Mouse (Mus musculus): ENCODE results near the gene Rhot2.
A peak's percentile ranks its signal among the peaks of the same experiment; 100 is the strongest.

The Rhot2 gene

DNA sequence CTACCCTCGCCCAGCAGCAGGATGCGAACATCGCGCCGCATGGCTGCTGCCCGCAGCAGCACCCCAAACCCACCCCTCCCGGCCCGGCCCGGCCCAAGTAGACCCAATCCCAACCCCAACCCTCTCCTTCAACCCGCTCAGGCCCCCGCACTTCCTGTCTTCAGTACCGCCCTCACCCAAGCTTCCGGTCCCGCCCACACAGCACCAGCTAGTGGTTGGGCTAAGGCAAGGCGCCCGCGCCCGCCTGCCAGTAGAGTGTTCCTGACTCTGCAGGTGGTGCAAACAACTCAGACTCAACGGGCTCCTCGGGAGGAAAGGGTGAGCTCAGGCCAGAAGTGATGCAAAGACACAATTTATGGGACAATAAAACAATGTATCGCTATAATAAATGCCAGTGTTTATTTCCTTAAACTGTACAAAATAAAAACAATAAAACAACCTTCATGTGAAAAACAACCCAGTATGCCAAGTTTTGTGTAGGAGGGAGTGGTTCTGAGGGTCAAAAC is at the start of gene Rhot2:
Rhot2 (minus strand) TSS at position 456 of the 506 bp plus-strand sequence.
- DNase-seq (ENCODE audit: low spot score): peak; percentile 95

DNA sequence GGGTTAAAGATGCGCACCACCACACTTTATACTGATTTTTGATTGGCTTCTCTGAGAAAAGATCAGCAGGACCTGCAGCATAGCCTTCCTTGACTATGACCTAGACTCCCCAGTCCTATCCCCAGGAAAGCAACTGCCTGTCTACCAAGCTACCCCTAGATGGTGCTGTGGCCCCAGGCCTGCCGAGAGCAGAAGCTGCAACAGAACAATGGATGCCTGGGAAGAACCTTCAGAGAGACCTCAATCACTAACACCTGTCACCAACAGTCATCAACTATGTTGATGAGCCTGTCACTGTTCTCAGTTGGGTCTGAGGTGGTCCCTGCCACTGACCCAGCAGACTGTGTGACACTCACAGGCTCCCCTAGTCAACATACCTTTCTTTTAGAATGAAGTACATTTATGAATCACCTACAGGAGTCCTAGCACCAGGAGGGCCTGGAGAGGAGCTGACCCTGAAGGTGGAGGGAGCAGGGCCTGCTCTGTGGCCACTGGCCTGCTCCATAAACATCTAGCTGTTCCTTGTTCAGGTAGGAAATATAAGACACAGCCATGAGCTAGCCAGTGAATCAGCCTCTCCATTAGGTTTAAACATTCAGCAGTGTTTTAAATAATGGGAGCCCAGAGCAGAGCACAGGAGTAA is 49.4 kb upstream of the Rhot2 start:
- DNase-seq (ENCODE audit: low spot score): peak; percentile 90

GRCm38 (mm10) chr17:25888837-25889236 is 44.2 kb upstream of the Rhot2 start:
- no peak for DNase-seq (ENCODE audit: low spot score)

GRCm38 (mm10) chr17:25887467-25887866 is 42.8 kb upstream of the Rhot2 start:
- DNase-seq (ENCODE audit: low spot score): no peak

DNA sequence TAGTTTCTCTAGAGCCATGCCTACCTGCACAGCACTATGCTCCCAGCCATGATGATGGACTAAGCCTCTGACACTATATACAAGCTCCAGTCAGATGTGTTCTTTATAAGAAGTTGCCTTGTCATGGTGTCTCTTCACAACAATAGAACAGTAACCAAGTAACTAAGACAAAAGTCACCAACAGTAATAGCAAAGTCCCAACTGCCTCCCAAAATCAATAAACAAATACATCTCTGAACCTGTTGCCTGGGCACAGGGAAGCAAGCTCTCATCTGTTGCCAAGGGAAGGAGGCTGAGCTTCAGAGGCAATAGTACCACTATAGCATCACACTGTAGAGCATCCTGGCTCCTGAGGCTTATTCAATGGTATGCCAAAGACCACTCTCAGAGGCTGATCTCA is 42.2 kb upstream of the Rhot2 start:
- no peak for DNase-seq (ENCODE audit: low spot score)

DNA sequence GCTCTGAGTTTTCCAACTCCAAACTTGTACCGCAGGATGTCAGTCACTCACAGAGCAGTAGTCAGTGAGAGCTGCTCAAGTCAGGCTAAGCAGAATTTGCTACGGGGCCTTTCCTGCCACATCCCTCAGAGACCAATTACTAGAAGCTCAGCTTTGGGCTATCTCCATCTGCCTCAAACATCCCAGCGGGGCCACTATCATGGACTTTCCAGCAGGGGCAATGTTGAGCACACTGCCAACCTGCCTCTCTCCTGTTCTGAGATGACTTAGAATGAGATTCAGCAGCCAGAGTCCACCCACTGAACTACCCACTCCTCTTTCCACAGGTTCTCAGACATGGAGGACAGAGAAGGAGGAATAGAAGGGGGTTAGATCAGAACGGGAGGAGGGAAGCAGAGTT is 41.0 kb upstream of the Rhot2 start:
- DNase-seq (ENCODE audit: low spot score): peak; percentile 65

- no peak for DNase-seq (ENCODE audit: low spot score)
Measured at GRCm38 (mm10) chr17:25883824-25884223, 39.2 kb upstream of the Rhot2 start.

DNA sequence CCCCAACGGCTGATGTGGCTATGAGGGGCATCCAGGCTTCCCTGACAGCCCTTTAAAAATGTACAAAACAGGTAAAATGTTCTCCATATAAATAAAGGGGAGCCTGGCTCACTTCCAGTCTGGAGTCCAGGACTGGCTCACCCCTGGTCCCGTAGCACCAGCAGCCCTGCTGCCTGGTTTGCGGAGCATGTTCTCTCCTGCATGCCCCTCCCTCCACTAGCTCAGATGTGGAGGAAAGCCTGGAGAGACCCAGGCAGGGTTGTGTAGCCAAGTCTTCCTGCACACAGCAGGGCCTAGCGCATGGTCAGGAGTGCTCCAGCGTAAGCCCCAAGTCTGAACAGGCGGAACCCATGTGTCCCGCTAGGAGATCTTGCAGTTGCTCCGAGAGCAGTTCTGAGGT is 38.6 kb upstream of the Rhot2 start:
- no peak for DNase-seq (ENCODE audit: low spot score)

DNA sequence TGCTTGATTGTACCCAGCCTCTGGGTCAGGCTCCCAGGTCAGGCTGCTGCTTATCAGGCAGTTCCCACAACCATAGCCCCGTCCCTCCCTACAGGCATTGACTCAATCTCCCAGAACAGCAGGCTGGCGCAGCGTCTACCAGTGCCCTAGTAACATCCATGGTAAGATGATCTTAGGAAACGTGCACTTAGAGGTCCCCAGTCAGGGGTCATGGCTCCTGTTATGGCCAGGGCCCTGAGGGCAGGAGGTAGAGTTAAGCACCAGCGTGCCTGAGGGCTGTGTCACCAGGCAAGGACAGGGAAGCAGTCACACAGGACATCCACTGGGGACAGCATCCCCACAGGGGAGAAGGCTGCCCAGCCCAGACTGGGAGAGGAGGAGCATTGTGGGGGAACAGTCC is 37.7 kb upstream of the Rhot2 start:
- no peak for DNase-seq (ENCODE audit: low spot score)

GRCm38 (mm10) chr17:25881691-25882090 is 37.0 kb upstream of the Rhot2 start:
- no peak for DNase-seq (ENCODE audit: low spot score)

DNA sequence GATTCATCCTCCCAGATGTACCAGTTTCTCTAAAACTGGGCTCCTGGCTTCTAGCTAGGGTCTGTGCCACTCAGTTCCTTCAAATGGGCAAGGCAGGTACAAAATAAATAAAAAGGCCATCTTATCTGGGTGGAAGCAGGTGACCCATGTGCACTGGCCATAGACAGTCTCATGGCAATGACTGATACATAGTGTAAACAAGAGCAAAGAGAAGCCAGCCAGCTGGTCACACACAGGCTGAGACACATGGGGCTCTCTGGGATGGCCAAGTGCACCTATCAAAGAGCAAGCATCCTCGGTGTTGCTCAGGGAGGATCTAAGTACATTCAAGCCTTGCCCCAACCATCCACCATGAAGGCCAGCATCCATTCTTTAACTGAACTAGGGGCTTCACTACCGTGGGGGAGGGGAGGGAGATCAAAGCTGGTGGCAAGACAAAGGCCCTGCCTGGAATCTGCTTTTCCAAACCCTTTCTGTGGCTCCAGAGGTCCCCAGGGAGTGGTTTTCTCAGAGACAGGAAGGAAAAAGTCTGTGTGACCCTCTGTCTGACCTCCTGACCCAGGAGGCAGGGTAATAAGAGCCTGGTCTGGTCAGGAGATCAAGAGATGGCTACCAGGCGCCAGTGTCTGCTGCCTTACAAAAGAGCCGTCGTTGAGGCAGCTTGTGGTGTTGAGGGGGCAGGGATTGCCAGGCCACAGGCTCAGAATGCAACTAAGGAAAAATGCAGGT is 36.4 kb upstream of the Rhot2 start:
- no peak for DNase-seq (ENCODE audit: low spot score)

- no peak for DNase-seq (ENCODE audit: low spot score)
Measured at GRCm38 (mm10) chr17:25880196-25880910, 35.7 kb upstream of the Rhot2 start, which contains the start of gene Wfikkn1. Gene Wfikkn1, minus strand, starts transcription at chr17:25880858.

DNA sequence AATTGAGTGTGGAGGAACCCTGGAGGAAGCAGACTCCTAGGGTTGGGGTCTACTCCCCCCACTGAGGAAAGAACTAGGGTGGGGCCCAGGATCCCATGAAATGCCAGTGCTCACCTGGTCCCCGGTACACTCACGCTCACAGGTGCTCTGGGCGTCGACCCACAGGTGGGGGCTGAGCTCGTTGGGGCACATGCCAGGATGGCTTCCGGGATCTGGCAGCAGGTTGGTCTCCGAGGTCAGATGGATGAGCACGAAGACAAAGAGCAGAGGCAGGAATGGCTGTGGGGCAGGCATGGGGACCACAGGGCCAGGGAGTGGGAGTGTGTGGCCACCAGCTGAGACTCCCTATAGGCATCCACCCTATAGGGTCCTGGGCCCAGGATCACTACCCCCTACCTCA is 35.1 kb upstream of the Rhot2 start:
- DNase-seq (ENCODE audit: low spot score): no peak

DNA sequence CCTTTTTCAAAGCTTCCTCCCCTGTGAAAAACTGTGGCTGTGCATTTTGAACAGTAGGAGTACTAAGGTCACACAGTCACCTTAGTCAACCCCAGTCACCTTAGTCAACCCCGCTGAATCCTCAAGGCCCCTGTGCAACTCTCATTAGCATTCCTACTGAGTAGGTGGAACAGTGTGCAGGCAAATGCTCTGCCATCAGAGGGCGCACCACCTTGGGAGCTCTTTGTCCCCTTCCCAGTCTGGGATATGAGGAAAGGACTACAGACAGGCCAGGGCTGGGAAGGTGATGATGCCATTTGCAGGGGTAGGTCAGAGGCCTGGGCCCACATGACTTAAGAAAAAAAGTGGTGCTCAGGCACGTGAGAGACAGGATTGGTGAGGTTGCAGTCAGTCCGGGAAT is 34.6 kb upstream of the Rhot2 start:
- peak; percentile 52 for DNase-seq (ENCODE audit: low spot score)

GRCm38 (mm10) chr17:25878611-25879180 is 34.0 kb upstream of the Rhot2 start:
- no peak for DNase-seq (ENCODE audit: low spot score)

- DNase-seq (ENCODE audit: low spot score): no peak
Measured at GRCm38 (mm10) chr17:25877741-25878610, 33.3 kb upstream of the Rhot2 start.

DNA sequence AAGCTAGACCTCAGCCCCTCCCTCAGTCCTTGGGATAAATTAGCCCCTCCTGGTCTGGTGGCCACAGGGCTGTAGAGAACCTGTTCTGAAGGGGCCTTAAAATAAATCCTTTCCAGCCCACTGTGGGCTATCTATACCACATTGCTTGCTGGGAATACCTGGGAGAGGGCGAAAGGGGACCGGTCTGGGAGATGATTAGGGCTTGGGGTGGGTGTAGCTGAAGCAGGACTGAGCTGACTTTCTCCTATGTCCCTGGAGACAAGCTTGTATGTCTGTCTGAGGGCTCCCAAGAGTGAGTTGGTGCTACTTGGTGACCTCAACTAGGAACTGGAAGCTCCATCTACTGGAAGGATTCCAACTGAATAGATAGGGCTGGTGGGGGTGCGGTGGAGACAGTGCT is 32.4 kb upstream of the Rhot2 start:
- no peak for DNase-seq (ENCODE audit: low spot score)

DNA sequence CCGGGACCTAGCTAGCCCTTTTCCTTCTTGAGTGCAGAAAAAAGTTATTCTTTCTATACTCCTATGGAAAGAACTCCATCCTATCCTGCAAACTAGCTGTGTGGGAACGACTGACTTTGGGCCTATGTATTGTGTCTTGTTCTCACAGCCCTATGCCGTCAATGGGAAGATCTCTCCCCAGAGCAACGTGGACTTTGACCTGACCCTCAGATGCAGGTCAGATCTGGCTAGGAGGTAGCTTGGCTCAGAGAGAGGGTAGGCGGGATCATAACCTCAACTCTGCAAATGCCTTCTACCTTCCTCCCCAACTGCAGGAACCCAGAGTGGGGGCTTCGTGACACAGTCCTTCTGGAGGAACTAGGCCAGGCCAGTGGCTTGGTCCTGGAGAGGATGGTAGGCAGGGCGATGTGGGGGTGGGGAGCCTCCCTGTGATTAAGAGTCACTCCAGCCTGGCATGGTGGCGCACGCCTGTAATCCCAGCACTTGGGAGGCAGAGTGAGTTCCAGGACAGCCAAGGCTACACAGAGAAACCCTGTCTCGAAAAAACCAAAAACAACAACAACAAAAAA is 31.8 kb upstream of the Rhot2 start:
- no peak for DNase-seq (ENCODE audit: low spot score)

DNA sequence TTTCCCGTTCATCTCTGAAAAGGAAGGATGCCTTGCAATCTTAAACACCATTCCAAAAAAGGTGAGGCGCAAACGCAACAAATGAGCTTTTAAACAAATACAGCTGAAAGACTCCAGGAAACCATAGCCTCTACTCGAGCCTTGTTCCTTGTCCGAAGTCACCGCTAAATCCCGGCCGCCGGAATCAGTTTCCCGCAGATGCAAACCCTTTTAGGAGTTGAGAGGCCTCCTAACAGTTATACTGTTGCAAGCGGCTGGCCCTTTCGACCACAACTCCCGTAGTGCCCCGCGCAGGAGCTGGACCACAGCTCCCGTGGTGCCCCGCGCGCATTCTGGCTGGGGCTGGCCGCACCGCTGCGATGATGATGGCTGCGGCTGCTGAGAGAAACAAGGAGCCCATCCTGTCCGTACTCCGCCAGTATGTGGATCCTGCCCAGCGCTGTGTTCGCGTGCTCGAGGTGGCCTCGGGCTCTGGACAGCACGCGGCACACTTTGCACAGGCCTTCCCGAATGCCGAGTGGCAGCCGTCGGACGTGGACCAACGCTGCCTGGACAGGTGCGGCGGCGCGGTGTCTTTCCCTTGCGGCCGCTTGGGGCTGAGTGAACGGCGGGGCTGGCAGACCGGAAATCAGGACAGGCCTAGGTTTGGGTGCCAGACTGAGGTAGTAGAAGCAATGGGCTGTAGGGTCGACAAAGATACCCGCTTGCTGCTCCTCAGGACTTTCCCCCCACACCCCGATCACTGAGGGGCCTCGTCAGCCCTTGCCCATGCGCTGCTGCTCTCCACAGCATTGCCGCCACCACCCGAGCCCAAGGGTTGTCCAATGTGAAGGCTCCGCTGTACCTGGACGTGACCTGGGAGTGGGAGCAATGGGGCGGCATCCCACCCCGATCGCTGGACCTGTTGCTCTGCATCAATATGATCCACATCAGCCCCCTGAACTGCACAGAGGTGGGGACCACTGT is 30.8 kb upstream of the Rhot2 start:
- DNase-seq (ENCODE audit: low spot score): peak; percentile 89

- DNase-seq (ENCODE audit: low spot score): peak; percentile 94
Measured at GRCm38 (mm10) chr17:25874721-25875170, 30.1 kb upstream of the Rhot2 start, which contains the start of gene Mettl26. Gene Mettl26, plus strand, starts transcription at chr17:25875074.
